Mouse (Mus musculus) monocyte, adult 5-6 weeks (primary cell): ENCODE data around the gene Ogdhl. TPM values are rescaled to one million over a fixed set of nuclear protein-coding genes. Genes with fewer than 3 reads are reported as not detected.
"Not testable (repeated sequence)": the region's sequence is repeated elsewhere in the genome, so short reads cannot be mapped to it uniquely, and the experiment has no call there.

Experiments
- ATAC-seq: fragments of 153-309, 156-312 bp; replicated peaks from 2 replicates; pipeline ENCODE4 v1.8.0; 2017; ENCODE audit warnings: mild to moderate bottlenecking; ENCODE audit not compliant: low TSS enrichment, insufficient number of reproducible peaks, severe bottlenecking, poor library complexity, low FRiP score
- total RNA-seq: library from RNA; stranded (forward); fragments of 200-1000, 200-491, 200-594 nt; gene quantifications from 3 replicates; pipeline ENCODE4 v1.2.3, GENCODE M21; 2017

Ogdhl gene
- not detected in 3 replicates for total RNA-seq

GRCm38 (mm10) chr14:32321732-32322685 is at the start of gene Ogdhl:
Gene Ogdhl, plus strand, starts transcription at chr14:32322019.
- no peak for ATAC-seq

- ATAC-seq, result no peak
Measured at GRCm38 (mm10) chr14:32301622-32302021, 20.2 kb upstream of the Ogdhl start.

DNA sequence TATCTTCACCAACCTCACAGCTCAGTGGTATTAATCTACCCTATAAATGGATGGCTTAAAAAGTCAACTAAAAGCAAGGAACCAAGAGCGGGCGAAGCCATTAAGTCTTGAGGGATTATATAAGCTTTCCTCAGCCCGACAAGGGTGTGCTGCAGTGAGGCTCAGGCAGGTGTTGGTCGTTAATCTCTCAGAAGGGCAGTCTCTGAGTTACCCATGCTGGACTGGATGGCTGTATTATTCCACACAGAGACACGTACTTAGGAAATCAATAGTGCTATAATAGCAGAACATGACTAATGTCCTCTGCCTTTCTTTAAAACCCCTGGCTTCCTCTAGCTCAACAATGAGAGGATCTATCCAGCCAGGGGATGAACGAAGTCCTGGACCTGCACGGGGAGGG is 19.4 kb upstream of the Ogdhl start:
- no peak for ATAC-seq

DNA sequence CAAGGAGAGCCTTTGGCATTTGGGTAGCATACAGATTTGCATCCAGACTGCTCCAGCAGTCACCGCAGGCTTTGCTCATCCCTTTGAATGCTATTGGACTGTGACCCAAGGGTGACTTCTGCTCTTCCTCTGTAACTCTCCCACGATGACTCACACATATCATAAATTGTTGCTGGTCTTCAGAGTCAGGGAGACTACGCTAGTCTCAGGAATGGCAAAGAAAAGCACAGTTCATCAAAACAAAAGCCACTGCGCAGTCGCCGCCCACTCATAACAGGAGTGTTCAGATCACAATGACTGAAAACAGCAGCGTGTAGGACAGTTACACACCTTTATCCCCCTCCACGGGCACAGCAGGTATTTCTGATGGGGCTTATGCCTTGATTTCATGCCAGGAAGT is 16.9 kb upstream of the Ogdhl start:
- ATAC-seq, result no peak

- ATAC-seq, result no peak
Measured at GRCm38 (mm10) chr14:32309876-32310275, 11.9 kb upstream of the Ogdhl start.

DNA sequence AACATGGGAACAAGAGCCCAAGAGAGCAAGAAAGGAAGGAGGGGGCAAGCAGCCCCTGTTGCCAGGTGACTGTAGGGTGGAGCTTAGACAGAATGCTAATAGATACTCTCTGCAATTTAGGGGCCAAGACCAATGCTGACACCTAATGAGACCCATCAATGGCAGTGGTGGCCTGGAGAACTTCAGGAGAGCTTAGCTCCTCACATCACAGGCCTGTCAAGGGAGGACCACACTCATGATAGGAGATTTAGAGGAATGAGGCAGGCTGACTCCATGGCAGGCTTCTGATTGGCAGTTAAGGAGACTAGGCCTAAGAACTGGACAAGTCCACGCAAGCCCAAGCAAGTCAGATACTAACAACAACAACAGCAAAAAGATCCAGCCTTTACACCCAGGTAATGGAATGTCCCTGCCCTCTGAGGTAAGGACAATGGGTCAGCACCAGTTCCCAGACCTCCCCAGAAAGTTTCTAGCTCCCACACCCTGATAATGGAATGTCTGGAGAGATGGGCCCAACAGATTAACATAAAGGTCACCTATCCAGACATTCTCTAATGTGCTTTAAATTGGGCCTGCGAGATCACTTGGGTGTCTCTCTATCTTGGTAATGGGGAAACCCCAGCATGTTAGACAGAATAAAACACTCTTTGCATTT is 10.3 kb upstream of the Ogdhl start:
- no peak for ATAC-seq

DNA sequence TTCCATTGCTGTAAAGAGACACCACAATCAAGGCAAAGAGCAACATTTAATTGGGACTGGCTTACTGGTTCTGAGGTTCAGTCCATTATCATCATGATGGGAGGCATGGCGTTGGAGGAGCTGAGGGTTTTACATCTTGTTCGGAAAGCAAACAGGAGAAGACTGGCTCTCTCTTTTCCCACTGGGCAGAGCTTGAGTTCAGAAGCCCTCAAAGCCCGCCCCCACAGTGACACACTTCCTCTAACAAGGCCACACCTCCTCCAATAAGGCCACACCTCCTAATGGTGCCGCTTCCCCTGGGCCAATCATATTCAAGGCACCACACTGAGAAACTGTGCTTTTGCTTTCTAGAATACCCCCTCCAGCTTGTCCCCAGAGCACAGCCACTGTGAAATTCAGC is 4.0 kb upstream of the Ogdhl start:
- no peak for ATAC-seq

DNA sequence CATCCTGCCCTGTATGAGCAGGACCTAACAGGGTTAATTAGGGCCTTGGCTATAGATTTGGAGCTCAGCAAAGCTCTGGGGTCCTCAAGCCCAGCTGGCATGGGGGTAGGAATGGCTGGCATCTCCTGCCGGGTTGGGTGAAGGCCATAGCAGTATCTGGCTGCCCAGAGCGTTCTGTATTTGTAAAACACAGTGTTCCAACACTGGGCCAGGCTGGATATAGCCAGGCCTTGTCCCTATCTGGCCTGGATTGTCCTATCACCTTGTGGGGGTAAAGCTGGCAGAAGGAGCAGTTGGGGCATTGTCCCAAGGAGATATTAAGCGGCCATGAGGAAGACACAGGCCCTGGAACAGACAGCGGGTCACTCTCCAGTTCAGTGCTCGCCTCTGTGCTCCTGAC is 1.4 kb downstream of the Ogdhl start:
- no peak for ATAC-seq

DNA sequence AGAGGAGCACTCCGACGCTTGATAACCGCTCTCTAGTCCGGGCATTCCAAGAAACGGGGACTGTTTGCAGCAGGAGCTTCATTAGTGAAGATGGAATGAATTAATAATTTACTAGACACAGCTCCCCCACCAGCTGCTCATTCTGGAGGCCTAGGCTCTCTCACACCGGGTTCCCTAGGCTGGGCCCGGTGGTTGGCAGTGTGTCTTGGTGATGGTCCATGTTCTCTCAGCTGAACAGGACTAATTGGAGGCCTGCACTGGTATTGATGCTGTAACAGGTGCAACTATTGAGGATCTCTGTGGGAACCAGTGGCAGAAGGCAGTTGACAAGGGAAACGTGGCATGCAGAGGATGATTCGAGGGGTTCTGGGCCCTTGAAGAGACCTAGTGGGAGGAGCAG is 5.5 kb downstream of the Ogdhl start:
- ATAC-seq, result no peak

DNA sequence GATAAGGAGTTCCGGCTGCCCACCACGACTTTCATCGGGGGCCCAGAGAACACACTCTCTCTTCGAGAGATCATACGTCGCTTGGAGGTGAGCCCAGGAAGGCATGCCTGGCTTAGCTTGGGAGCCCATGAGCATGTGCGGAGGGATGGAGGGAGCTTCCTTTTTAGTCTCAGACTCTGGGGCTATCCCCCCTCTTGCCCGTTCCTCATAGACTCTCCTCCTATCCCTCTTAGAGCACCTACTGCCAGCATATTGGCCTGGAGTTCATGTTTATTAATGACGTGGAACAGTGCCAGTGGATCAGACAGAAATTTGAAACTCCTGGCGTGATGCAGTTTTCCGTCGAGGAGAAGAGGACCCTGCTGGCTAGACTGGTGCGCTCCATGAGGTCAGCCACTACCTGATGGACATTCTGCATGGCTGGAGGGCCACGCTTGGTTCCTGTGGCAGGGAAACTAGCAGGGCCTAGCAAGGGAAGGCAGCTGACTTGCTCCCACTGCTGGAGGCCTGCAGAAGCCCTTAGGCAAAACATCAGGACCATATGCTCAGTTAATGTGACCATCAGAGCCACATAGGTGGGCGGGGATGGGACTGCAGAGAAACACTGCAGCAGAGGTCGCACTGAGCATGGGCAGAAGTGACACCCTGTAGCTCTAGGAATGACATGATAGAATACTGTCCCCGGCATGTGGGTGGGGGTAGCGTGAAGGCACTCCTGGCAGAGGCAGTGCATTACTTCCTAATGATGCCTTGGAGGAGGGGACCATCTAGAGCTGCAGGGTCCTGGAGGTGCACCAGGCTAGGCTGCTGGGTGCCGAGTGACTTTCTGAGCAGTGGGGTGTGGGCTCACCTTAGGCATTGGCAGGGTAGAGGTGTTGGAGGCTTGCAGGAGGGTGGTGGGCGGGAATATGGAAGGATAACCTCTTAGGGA is 11.0 kb downstream of the Ogdhl start:
- no peak for ATAC-seq

DNA sequence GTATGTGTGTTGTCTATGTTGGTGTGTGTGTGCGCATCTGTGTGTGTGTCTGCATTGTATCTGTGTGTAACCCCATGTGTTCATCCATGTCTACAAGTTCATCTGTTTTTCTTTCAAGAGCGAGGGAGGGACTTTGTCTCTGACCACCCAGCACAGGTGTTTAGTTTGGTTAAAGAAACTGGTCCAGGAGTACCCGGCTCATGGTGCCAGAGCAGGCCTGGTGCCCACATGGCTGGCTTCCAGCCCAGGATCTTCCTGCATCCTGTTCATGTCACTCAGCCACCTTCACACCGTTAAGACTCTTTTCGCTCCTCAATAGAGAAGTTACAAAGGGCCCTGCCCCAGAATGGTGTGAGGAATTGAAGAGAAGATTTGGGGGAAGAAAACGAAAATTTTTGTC is 14.2 kb downstream of the Ogdhl start:
- no peak for ATAC-seq

- no peak for ATAC-seq
Measured at GRCm38 (mm10) chr14:32336547-32336946, 14.7 kb downstream of the Ogdhl start.

DNA sequence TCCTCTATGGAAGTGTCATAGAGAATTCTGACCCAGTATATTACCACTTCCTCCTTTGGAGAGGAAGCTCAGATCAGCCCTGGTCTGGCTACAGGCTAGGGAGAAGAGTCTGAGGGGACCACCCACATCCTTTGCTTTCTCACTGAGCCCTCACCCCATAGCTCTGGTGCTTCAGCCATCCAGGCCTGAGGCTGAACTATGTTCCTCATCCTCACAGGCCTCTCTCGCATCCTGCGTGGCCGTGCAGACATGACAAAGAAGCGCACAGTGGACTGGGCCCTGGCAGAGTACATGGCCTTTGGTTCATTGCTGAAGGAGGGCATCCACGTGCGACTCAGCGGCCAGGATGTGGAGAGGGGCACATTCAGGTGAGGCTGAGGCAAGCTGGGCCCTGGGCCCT is 20.0 kb downstream of the Ogdhl start:
- no peak for ATAC-seq

GRCm38 (mm10) chr14:32344176-32344575 is 22.4 kb downstream of the Ogdhl start:
- ATAC-seq, result no peak

- no peak for ATAC-seq
Measured at GRCm38 (mm10) chr14:32344694-32345093, 22.9 kb downstream of the Ogdhl start.

DNA sequence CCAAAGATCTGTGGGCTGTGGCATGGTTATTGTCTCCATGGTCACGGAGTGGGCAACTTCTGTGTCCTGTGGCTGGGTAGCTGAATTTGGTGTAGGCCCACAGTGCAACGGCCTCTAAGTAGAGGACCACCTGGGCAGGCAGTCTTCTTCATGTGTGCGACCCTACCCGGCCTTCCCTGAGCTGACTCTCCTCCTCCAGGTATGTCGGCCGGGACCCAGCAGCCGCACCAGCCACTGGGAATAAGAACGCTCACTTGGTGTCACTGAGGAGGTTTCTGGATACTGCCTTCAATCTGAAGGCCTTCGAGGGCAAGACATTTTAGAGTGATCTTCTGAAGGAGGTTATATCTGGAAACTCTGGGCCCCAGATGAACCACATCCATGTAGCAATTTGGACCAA is 25.5 kb downstream of the Ogdhl start:
- no peak for ATAC-seq

- ATAC-seq, result not testable (repeated sequence)
Measured at GRCm38 (mm10) chr14:32351181-32351920, 29.5 kb downstream of the Ogdhl start.

DNA sequence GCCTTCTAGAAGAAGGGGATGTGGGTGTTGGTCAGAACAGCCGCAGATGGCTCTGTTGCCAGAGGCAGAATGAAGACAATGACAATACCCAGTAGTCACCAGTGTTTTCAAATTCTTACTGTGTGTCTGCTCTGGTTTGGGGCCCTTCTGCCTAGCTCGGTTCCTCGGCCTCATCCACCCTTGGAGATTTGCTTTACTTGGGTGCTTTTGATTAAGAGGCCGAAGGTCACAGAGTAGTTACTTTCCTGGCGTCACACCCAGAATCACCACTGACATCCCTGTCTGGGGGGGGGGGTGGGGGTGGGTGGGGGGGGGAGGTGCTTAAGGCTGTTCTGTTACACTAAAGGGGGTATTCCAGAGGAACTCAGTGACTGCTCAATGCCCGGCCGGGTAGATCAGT is 42.5 kb downstream of the Ogdhl start:
- ATAC-seq, result no peak
